Mouse (Mus musculus) embryo, embryonic 10 days (tissue): ENCODE measurements around the gene Zfp46.

Experiments
- DNase-seq: peaks from one replicate; pipeline ENCODE4 v3.0.0-alpha.2; 2015; ENCODE audit warnings: low spot score

The Zfp46 gene

GRCm38 (mm10) chr4:136284455-136284854 is at the start of gene Zfp46:
Gene Zfp46 (plus strand): TSS chr4:136284683.
- DNase-seq = no peak

GRCm38 (mm10) chr4:136238669-136239068 is 45.8 kb upstream of the Zfp46 start:
- DNase-seq = no peak

- no peak for DNase-seq
These were observed 45.4 kb upstream of the Zfp46 start for GRCm38 (mm10) chr4:136239111-136239510.

GRCm38 (mm10) chr4:136239622-136240021 is 44.9 kb upstream of the Zfp46 start:
- DNase-seq = peak; percentile 75

GRCm38 (mm10) chr4:136240123-136240522 is 44.4 kb upstream of the Zfp46 start:
- no peak for DNase-seq

GRCm38 (mm10) chr4:136240955-136241354 is 43.5 kb upstream of the Zfp46 start:
- DNase-seq = peak; percentile 67

GRCm38 (mm10) chr4:136242065-136242703 is 42.3 kb upstream of the Zfp46 start:
- DNase-seq = peak; percentile 29

- no peak for DNase-seq
These were observed 41.8 kb upstream of the Zfp46 start for GRCm38 (mm10) chr4:136242728-136243127.

- DNase-seq = no peak
These were observed 40.3 kb upstream of the Zfp46 start for GRCm38 (mm10) chr4:136244208-136244607.

- DNase-seq = peak; percentile 2
These were observed 38.8 kb upstream of the Zfp46 start for GRCm38 (mm10) chr4:136245681-136246080.

- DNase-seq = peak; percentile 13
These were observed 37.9 kb upstream of the Zfp46 start for GRCm38 (mm10) chr4:136246568-136246969.

GRCm38 (mm10) chr4:136247386-136247728 is 37.1 kb upstream of the Zfp46 start:
- DNase-seq = peak; percentile 56

- DNase-seq = peak; percentile 48
These were observed 36.6 kb upstream of the Zfp46 start, which contains the start of gene Tcea3 for GRCm38 (mm10) chr4:136247729-136248463. Gene Tcea3 (plus strand): TSS chr4:136247729.

GRCm38 (mm10) chr4:136248464-136249331 is 35.8 kb upstream of the Zfp46 start:
- DNase-seq = no peak

GRCm38 (mm10) chr4:136249332-136249647 is 35.2 kb upstream of the Zfp46 start:
- DNase-seq = no peak

- no peak for DNase-seq
These were observed 34.7 kb upstream of the Zfp46 start for GRCm38 (mm10) chr4:136249780-136250179.

GRCm38 (mm10) chr4:136255919-136256318 is 28.6 kb upstream of the Zfp46 start:
- DNase-seq = no peak

- no peak for DNase-seq
These were observed 27.8 kb upstream of the Zfp46 start for GRCm38 (mm10) chr4:136256696-136257095.

- DNase-seq = no peak
These were observed 24.6 kb upstream of the Zfp46 start for GRCm38 (mm10) chr4:136259916-136260315.

- DNase-seq = peak; percentile 85
These were observed 23.8 kb upstream of the Zfp46 start for GRCm38 (mm10) chr4:136260491-136261180.

GRCm38 (mm10) chr4:136261912-136262311 is 22.6 kb upstream of the Zfp46 start:
- no peak for DNase-seq

GRCm38 (mm10) chr4:136263555-136263954 is 20.9 kb upstream of the Zfp46 start:
- DNase-seq = no peak
